Mouse (Mus musculus): ENCODE data around the gene P2rx3.

P2rx3 gene

DNA sequence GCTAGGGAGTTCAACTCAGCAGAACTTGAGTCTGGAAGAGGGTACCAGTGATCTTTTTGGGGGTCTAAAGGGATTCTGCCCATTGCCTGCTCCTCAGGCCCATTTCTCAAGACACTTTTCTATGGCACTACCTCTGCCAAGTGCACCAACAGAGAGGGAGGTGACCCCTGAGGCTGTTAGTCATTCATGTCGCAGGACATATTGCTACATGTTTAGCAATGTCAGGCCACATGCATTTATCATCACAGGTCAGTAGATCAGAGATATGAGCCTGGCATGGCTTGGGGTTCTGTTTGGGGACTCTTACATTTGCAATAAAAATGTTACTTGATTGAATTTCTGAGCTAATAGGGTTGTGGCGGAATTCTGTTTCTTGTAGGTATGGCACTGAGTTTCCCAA is 61.7 kb downstream of the P2rx3 start:
- no peak for DNase-seq

DNA sequence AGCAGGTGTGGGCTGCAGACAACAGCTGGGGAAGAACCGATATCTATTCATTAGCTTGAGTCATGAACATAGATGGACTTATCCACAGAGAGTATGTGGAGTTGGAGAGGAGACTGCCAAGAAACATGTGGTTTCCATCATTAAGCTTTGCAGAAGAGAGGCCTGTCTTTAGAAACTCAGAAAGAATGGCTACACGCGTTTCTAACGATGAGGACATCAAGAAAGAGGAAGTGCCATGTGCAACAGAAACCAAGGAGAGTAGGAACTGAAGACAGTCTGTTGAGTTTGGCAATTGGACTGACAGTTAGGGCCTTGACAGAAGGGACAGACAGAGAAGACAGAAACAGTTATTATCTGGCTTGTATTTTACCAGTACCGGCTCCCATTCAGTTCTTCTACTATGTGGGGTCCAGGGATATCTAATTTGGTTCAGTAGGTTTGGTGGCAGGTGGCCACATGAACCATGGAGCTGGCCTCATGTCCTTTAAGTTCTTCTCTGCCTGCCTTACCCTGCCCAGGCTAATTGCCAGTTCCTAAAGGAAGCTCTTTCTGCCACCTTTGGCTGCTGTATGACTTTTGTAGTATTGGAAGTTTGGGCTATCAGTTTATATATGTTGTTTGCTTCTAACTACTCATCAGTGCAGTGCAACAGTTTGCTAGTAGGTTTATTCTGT is 69.8 kb downstream of the P2rx3 start:
- DNase-seq, result no peak

DNA sequence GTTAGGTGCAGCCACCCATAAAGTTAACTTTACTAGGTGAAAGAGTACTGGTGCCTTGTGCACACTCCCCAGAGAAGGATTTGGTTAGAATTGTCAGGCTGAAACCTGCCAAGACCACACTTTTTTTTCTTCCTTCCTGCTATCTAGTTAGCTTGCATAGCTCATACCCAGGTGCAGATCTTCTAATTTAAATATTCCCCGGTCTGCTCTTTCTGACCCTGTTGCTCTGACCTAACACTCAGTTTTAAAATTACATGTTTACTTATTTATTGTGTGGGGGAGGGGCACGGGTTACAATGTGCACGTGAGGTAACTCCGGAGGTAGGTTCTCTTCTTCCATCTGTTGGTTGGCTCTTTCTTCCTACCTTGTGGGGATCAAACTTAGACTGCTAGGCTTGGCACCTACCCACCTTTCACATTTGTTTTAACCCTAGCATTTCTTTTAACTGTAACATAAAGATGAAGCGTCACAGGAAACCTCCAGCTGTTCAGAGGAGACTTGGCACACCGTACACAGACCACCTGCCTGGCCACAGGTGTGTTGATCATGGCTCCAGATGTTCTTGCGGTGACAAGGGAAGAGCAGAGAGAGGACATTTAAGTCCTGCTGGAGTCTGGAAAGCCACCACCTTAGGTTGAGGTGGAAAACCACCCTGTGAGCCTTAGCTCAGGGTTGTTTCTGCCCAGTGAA is 73.0 kb downstream of the P2rx3 start:
- DNase-seq, result no peak

DNA sequence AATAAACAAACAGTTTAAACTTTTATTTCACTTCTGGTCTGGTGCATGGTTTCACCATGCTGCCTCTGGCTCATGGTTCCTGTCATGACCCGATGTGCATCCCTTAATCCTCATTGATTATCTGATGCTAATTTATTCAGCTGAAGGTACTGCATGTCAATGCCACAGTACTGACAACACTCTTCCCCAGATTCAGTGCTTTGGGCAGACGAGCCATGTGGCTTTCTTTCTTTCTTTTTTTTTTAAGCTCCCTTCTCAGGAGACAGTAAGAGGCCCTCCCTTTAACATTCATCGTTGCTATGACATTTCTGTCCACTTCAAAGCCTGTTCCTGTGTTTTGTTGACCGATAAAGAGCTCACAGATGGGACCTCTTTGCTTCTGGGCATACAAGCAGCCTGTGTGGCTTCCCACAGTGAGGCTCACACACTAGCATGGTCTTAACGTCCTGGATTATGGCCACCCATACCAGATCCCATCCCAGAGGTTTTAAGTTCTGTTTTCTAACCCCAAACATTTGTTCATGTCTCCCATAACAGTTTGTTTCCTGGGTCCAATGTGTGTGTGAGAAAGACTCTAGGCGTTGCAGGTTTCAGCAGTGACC is 74.3 kb downstream of the P2rx3 start:
- DNase-seq, result no peak

DNA sequence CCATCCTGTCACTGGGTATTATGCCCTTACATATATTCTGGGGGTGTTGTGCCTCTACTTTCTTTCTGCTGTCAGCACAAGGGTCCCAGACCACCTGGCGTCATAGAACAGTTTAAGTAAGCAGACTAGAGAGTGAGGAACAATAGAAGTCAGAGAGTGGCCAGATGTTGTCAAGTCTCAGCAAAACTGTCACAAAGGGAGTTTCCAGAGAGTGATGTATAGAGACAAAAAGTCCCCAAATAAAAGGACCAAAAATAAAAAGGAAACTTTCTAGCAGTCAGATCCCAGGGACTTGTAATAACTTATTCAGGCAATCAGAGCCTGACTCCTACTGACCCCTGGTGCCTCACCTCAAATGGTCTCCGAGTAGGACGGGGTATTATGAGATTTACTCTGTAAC is 75.4 kb downstream of the P2rx3 start:
- no peak for DNase-seq

GRCm38 (mm10) chr2:84961300-84961699 is 76.0 kb downstream of the P2rx3 start:
- DNase-seq, result no peak

- DNase-seq, result no peak
Observed at GRCm38 (mm10) chr2:84958588-84959264, 78.5 kb downstream of the P2rx3 start.

DNA sequence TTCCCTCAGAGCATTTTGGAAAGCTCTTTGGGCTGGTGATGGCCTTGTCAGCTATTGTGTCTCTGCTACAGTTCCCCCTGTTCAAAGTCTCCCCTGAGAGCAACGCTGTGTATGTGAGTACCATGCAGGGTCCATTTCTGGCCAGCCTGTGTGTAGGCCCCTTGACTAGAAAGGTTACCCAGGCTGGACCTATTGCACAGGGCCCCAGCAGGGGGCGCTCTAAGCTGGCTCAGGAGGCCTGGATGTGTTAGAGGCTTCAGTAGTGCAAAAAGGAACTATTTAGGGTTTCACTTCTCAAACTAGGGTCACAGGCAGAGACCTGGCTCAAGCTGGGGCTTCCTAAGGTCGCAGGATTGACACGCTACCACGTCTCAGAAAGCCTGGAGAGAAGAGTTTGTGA is 81.0 kb downstream of the P2rx3 start:
- peak; percentile 18 for DNase-seq

GRCm38 (mm10) chr2:84955435-84955834 is 81.8 kb downstream of the P2rx3 start:
- DNase-seq, result no peak

DNA sequence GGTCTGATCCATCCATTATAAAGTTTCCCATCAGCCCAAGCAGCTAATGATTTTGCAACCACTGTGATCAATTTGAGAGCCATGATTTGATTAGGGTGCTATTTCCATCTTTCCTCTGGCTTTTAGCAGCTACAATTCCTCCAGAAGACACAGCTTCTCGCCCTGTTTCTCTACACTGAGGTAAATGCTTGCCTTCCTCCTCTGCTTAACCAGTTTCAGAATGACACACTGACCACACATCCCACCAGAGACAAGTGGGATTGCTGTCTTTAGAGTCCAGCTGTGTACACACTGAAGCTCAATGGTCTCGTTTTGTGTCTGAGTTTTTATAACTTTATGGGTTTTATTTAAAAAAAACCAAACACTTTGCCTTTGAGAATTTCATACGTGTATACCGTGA is 84.6 kb downstream of the P2rx3 start:
- no peak for DNase-seq

DNA sequence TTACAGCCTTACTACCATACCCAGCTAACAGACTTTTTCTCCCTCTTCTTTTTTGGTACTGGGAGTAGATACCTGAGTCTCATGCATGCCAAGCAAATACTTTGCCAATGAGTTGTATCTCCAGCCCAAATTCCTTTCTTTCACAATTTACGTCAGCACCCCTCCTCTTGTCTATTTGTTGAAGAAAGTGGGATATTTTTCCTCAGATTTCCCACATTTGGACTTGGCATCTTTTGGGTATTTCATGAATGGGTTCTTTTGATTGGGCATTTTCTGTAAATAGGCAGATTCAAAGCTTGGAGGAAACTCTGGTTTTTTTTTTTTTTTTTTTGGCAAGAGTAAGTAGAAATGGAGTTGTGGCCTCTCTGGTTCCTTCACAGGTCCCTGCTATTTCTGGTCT is 85.0 kb downstream of the P2rx3 start:
- DNase-seq, result no peak

GRCm38 (mm10) chr2:84951027-84951426 is 86.2 kb downstream of the P2rx3 start:
- peak; percentile 11 for DNase-seq

DNA sequence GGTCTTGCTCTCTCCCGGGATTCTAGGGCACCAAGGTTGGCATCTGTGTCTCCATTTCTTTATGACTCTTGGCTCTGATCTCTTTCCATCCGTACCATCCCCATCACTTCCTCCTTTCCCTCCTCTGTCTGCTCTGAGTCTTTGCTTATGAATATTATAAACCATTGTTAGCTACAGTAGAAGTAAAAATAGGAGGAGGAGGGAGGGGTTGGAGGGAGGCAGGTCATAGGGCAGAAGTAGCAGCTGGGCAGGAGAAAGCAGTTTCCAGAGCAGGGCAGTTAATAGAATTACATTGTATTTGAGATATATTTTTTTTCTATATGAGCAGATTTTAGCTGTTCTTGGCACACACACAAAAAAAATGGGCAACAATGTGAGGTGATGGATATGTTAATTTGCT is 88.5 kb downstream of the P2rx3 start:
- no peak for DNase-seq
